Mouse (Mus musculus) hematopoietic multipotent progenitor cell, adult 10-12 weeks (in vitro differentiated cells): ENCODE measurements around the gene Gm3252. TPM values are rescaled to one million over a fixed set of nuclear protein-coding genes. Genes with fewer than 3 reads are reported as not detected.

Experiments used
- polyA plus RNA-seq: library from polyadenylated mRNA; stranded (reverse); fragments of >175 nt; gene quantifications from 2 replicates; pipeline ENCODE4 v1.2.3, GENCODE M21; 2012; ENCODE audit warnings: low replicate concordance

Gene Gm3252
- polyA plus RNA-seq, result not detected in 2 replicates

DNA sequence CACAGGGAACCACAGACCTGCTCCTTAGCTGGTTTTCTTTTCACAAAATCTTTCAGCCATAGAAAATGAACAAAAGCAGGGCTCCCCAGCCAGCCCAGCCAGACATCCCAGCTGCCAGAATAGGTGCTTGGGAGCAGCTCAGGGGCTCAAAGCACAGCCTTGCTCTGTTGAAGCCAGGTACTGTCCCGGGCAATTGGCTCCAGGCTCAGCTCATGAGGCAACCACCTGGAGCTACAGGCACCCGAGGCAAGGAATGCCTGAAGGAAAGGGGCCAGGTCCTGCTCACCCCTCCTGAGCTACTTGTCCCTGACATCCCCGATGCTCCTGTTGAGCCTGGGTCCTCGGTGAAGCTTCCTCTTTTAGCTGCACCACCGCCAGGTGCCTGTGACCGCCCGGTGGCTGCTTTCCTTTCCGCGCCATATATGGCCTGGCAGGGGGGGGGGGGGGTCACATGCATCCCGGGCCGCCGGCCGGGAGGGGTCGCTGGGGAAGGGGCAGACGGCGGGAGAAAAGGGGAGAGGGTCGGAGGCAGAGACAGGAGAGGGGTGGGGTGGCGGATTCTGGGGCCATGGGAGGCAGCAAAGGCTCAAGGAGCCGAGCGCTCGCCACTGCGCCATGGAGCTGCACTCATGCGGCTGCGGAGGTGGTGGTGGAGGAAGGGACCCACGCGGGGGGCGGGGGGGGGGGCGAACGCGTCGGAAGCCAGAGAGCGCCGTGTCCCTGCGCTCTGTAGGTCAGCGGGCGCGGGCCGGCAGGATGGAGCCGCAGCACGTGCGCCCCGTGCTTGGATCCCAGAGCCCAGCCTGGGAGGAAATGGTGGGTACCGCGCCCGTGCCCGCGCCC is at the start of gene Gm3252:
Gene Gm3252 (plus strand): TSS at position 738 of the 843 bp plus-strand sequence.

GRCm38 (mm10) chr14:4708938-4709337 is 17.6 kb upstream of the Gm3252 start, which contains the start of gene Gm7876:
Gm7876 (plus strand) TSS chr14:4709238.

DNA sequence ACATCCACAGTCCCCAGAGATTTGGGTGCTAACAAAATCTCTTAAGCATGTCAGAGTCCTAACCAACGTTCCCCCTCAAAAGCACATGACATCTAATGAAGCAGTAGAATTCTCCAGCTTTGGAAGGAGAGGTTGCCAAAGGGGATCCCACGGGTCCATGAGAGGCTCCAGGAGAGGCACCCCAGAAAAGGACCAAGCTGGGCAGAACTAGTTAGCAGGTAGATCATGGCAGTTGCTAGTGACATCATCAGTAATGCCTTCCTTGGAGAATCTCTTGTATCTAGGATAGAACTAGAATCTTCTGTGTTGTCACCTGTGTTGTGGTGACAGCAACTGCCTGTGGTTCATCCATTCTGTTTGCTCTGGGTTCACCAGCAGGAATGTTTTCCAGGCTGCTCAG is 49.5 kb downstream of the Gm3252 start, which contains the start of gene Gm9602:
Gene Gm9602 (plus strand): TSS at position 301 of the 400 bp plus-strand sequence.

Other genes with a start within 250 kb of the Gm3252 start
- not detected in 2 replicates for gene Gm3182, start 245.0 kb upstream of the Gm3252 start, polyA plus RNA-seq
- gene Gm3047, start 171.4 kb upstream of the Gm3252 start, polyA plus RNA-seq, result not detected in 2 replicates
- not detected in 2 replicates for gene Gm8159, start 94.4 kb upstream of the Gm3252 start, polyA plus RNA-seq
- not detected in 2 replicates for gene Gm3239, start 62.6 kb upstream of the Gm3252 start, polyA plus RNA-seq
- not detected in 2 replicates for gene Gm7876, start 17.5 kb upstream of the Gm3252 start, polyA plus RNA-seq
- gene Gm9602, start 49.6 kb downstream of the Gm3252 start, polyA plus RNA-seq, result not detected in 2 replicates
- gene Gm3269, start 111.3 kb downstream of the Gm3252 start, polyA plus RNA-seq, result not detected in 2 replicates
- not detected in 2 replicates for gene Gm3264, start 128.8 kb downstream of the Gm3252 start, polyA plus RNA-seq
- gene Gm3278, start 165.6 kb downstream of the Gm3252 start, polyA plus RNA-seq, result not detected in 2 replicates